Comparison of ENCODE assay signal across 27 mouse cellular contexts in genomic region chr2:137087705-137088104, GRCm38 (mm10). TPM values are rescaled to one million over a fixed set of nuclear protein-coding genes. Genes with fewer than 3 reads are reported as not detected.
DNase-seq lines count a peak whose midpoint lies in the region; ATAC-seq lines count a peak whose summit lies in the region.
"Had no signal": no experiment of that assay in that cellular context is flagged by ENCODE, and none has a peak within 500 bp of the region (broad histone marks: within the 10 kb centered on the region; RNA-seq: fewer than 3 reads in every experiment).

No protein-coding gene starts in this region.

- no peak for ATAC-seq in forebrain, embryonic 11.5 days (replicated peaks; ENCODE audit: low FRiP score)
- no peak for ATAC-seq in forebrain, embryonic 15.5 days (replicated peaks)
- ATAC-seq in embryonic facial prominence, embryonic 15.5 days (ENCODE audit: insufficient number of reproducible peaks, low FRiP score, low TSS enrichment, low read depth), result peak; percentile 65; the same call in 1 of the 2 replicates
- ATAC-seq in limb, embryonic 12.5 days (ENCODE audit: insufficient number of reproducible peaks, insufficient read depth, low FRiP score, low TSS enrichment, low read depth), result peak; percentile 84
- ATAC-seq in erythroid progenitor cell, adult 5-6 weeks (replicated peaks; ENCODE audit: low FRiP score, poor library complexity, severe bottlenecking), result no peak
- ATAC-seq: forebrain, embryonic 14.5 days; intestine, embryonic 15.5 days; liver, embryonic 12.5 days had no signal

- no peak overlapping the region for H3K4me3 ChIP-seq in forebrain, embryonic 11.5 days (ENCODE audit: low read depth, low read length)
- H3K4me3 ChIP-seq in forebrain, embryonic 15.5 days, result no peak overlapping the region
- H3K4me3 ChIP-seq in embryonic facial prominence, embryonic 15.5 days (replicated peaks), result no peak overlapping the region
- no peak overlapping the region for H3K4me3 ChIP-seq in limb, embryonic 12.5 days (replicated peaks)
- H3K4me3 ChIP-seq: erythroblast, embryonic 14.5 days; heart, embryonic 13.5 days; intestine, embryonic 15.5 days; liver, embryonic 12.5 days; midbrain, embryonic 10.5 days; neural tube, embryonic 15.5 days had no signal

- peak; percentile 58 for DNase-seq in forebrain, embryonic 11.5 days (ENCODE audit: low spot score)
- peak; percentile 75 for DNase-seq in embryo, embryonic 11 days
- no peak for DNase-seq in thymus, postnatal 4 days
- no peak for DNase-seq in layer of hippocampus, postnatal 25 days (ENCODE audit: extremely low spot score in 1 of 2, low spot score in 1 of 2)
- DNase-seq: adrenal gland, postnatal 14 days; cerebellum, adult 9-10 months; gastrocnemius, postnatal 14 days; heart, postnatal 14 days; kidney, adult 8-10 months; kidney, postnatal 14 days; lung, adult 18-20 months; lung, postnatal 10 days; right cerebral cortex, adult 18-20 months; right cerebral cortex, postnatal 4 days; thymus, adult 18-20 months had no signal

- WGBS in forebrain, embryonic 11.5 days, result 87% methylated on average over 6 of the region's 6 CpGs
- WGBS in forebrain, embryonic 15.5 days, result 85% methylated on average over 6 of the region's 6 CpGs
- 37% methylated on average over 6 of the region's 6 CpGs for WGBS in embryonic facial prominence, embryonic 15.5 days
- WGBS in limb, embryonic 12.5 days, result 12% methylated on average over 6 of the region's 6 CpGs

- H3K36me3 ChIP-seq in forebrain, embryonic 11.5 days (ENCODE audit: control insufficient read depth, insufficient read depth, low read length), result peaks cover 5% of the 10 kb centered on the region
- H3K36me3 ChIP-seq in forebrain, embryonic 15.5 days, result peaks cover 14% of the 10 kb centered on the region; the same call in 1 of the 2 replicates
- peaks cover 91% of the 10 kb centered on the region for H3K36me3 ChIP-seq in embryonic facial prominence, embryonic 15.5 days
- H3K36me3 ChIP-seq in limb, embryonic 12.5 days, result peaks cover 88% of the 10 kb centered on the region
- H3K36me3 ChIP-seq: liver, embryonic 12.5 days had no signal

- no peak overlapping the region for H3K9ac ChIP-seq in forebrain, embryonic 11.5 days (ENCODE audit: low read length)
- H3K9ac ChIP-seq in forebrain, embryonic 15.5 days (replicated peaks), result no peak overlapping the region
- H3K9ac ChIP-seq in embryonic facial prominence, embryonic 15.5 days, result no peak overlapping the region
- H3K9ac ChIP-seq in limb, embryonic 12.5 days (replicated peaks), result no peak overlapping the region
- H3K9ac ChIP-seq: heart, embryonic 13.5 days; hindbrain, embryonic 14.5 days; intestine, embryonic 15.5 days; liver, embryonic 12.5 days; neural tube, embryonic 15.5 days had no signal

- peaks cover 3% of the 10 kb centered on the region; the same call in 1 of the 2 replicates for H3K4me1 ChIP-seq in forebrain, embryonic 11.5 days (replicated peaks; ENCODE audit: control insufficient read depth, insufficient read depth, low read length)
- peaks cover 10% of the 10 kb centered on the region for H3K4me1 ChIP-seq in forebrain, embryonic 15.5 days
- peaks cover 15% of the 10 kb centered on the region for H3K4me1 ChIP-seq in embryonic facial prominence, embryonic 15.5 days
- peaks cover 30% of the 10 kb centered on the region for H3K4me1 ChIP-seq in limb, embryonic 12.5 days (replicated peaks)
- H3K4me1 ChIP-seq: intestine, embryonic 15.5 days; liver, embryonic 12.5 days had no signal

- no peaks in the 10 kb centered on the region for H3K27me3 ChIP-seq in forebrain, embryonic 11.5 days (ENCODE audit: control insufficient read depth, insufficient read depth, low read length)
- no peaks in the 10 kb centered on the region for H3K27me3 ChIP-seq in forebrain, embryonic 15.5 days
- H3K27me3 ChIP-seq in embryonic facial prominence, embryonic 15.5 days, result no peaks in the 10 kb centered on the region
- peaks cover 3% of the 10 kb centered on the region; the same call in 1 of the 2 replicates for H3K27me3 ChIP-seq in limb, embryonic 12.5 days
- H3K27me3 ChIP-seq: heart, embryonic 13.5 days; intestine, embryonic 15.5 days; liver, embryonic 12.5 days; neural tube, embryonic 15.5 days had no signal

- no peaks in the 10 kb centered on the region for H3K9me3 ChIP-seq in forebrain, embryonic 11.5 days (ENCODE audit: control insufficient read depth, low read length)
- no peaks in the 10 kb centered on the region for H3K9me3 ChIP-seq in forebrain, embryonic 15.5 days
- H3K9me3 ChIP-seq in embryonic facial prominence, embryonic 15.5 days (replicated peaks), result no peaks in the 10 kb centered on the region
- H3K9me3 ChIP-seq in limb, embryonic 12.5 days, result no peaks in the 10 kb centered on the region
- H3K9me3 ChIP-seq: heart, embryonic 13.5 days; intestine, embryonic 15.5 days; liver, embryonic 12.5 days; midbrain, embryonic 10.5 days; neural tube, embryonic 15.5 days had no signal

- H3K4me2 ChIP-seq in forebrain, embryonic 11.5 days (ENCODE audit: low read depth, low read length, severe bottlenecking), result no peak overlapping the region
- H3K4me2 ChIP-seq in forebrain, embryonic 15.5 days (replicated peaks), result no peak overlapping the region
- no peak overlapping the region for H3K4me2 ChIP-seq in embryonic facial prominence, embryonic 15.5 days (replicated peaks)
- peak overlapping the region; percentile 9; the same call in 1 of the 2 replicates for H3K4me2 ChIP-seq in limb, embryonic 12.5 days
- H3K4me2 ChIP-seq: heart, embryonic 13.5 days; hindbrain, embryonic 14.5 days; intestine, embryonic 15.5 days; liver, embryonic 12.5 days; neural tube, embryonic 15.5 days had no signal

- no peak overlapping the region for H3K27ac ChIP-seq in forebrain, embryonic 11.5 days (ENCODE audit: low read depth, low read length)
- no peak overlapping the region for H3K27ac ChIP-seq in forebrain, embryonic 15.5 days (replicated peaks)
- no peak overlapping the region; the same call in 1 of the 2 replicates for H3K27ac ChIP-seq in embryonic facial prominence, embryonic 15.5 days (replicated peaks)
- peak overlapping the region; percentile 57 for H3K27ac ChIP-seq in limb, embryonic 12.5 days
- H3K27ac ChIP-seq: heart, embryonic 13.5 days; intestine, embryonic 15.5 days; liver, embryonic 12.5 days; neural tube, embryonic 15.5 days had no signal

RNA-seq across cellular contexts. Expression of gene Jag1, which starts 28.7 kb away (rescaled TPM):
- 19.6 and 20.6 TPM in 2 replicates for polyA plus RNA-seq in forebrain, embryonic 11.5 days (2014; fragmentation: Nextera tagmentation; extraction: Ambion mirVana)
- polyA plus RNA-seq in forebrain, embryonic 15.5 days (2015; fragmentation: Nextera tagmentation; extraction: Ambion mirVana), result 10.0 and 11.2 TPM in 2 replicates
- polyA plus RNA-seq in embryonic facial prominence, embryonic 15.5 days (2015; fragmentation: Nextera tagmentation; extraction: Ambion mirVana), result 30.9 and 32.2 TPM in 2 replicates
- 23.3 and 26.5 TPM in 2 replicates for polyA plus RNA-seq in limb, embryonic 12.5 days (2016; fragmentation: Nextera tagmentation; extraction: Ambion mirVana)
- total RNA-seq in erythroid progenitor cell, adult 5-6 weeks (2015; ENCODE audit: low replicate concordance), result not detected in 2 replicates
- 0.26 TPM in 1 of 2 replicates, not detected in the other for total RNA-seq in erythroid progenitor cell, adult 5-6 weeks (2017; ENCODE audit: low replicate concordance)
- total RNA-seq in layer of hippocampus, postnatal 25 days (2021), result 10 to 100 TPM in 1 of 2 experiments, 1 to 10 TPM in 1; 8.3 to 11.3 TPM
- polyA plus RNA-seq: erythroblast, embryonic 14.5 days had no signal

Comparison
In these comparisons a context has a peak if more than half of its experiments do, and no peak if none do; other contexts are left out.
1. ATAC-seq: peak in embryonic facial prominence, embryonic 15.5 days (single experiment) and limb, embryonic 12.5 days (single experiment); none in forebrain, embryonic 11.5 days (single experiment), forebrain, embryonic 15.5 days (single experiment) and erythroid progenitor cell, adult 5-6 weeks (single experiment).
2. DNase-seq: peak in forebrain, embryonic 11.5 days (single experiment) and embryo, embryonic 11 days (single experiment); none in thymus, postnatal 4 days (single experiment) and layer of hippocampus, postnatal 25 days (0 of 2).